Mouse (Mus musculus): ENCODE measurements around the gene Fam227b. TPM values are rescaled to one million over a fixed set of nuclear protein-coding genes. Genes with fewer than 3 reads are reported as not detected.

Fam227b gene
- polyA plus RNA-seq (2014; fragmentation: Nextera tagmentation; extraction: Ambion mirVana) = not detected in 2 replicates

DNA sequence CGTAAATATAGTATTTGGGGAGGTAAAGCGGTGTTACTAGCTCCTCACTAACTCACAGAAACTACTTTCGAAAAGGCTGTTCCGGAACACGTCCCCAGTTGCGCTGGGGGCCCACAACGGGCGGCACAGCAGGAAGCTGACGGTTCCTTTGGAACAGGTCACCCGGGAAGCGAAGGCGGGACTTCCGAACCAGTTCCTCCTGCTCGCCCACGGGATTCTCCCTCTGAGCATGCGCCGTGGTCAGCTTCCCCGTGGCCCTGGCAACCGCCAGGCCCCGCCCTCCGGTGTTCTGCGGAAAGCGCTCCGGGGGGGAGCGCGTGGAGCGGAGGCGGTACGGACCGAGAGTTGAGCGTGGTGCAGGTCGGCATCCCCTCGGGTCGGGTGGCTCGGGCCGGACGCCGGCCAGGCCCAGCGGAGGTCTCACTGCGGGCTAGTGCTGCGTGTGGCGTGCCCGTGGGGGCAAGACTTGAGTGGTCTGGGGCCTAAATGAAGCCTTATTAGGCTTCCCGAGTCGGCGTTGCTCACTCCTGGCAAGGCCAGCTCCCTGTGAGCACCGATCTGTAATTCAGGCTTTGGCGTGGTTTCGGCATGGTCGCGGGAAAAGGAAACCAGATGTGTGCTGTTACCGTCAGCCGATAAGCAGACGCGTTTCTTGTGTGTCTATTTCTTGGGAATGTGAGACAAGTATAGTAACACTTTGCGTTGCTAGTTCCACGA, at the start of gene Fam227b, which contains the start of gene Dtwd1:
Fam227b (minus strand) TSS at position 150 of the 717 bp plus-strand sequence.
Dtwd1 (plus strand) TSS at position 287 of the 717 bp plus-strand sequence.
- H3K27ac ChIP-seq (replicated peaks; ENCODE audit: low read depth, low read length) = peak within 1 kb of the TSS; percentile 75
- no peaks in the 10 kb centered on the region for H3K9me3 ChIP-seq (ENCODE audit: control insufficient read depth, low read length)
- peak within 1 kb of the TSS; percentile 90 for H3K9ac ChIP-seq (ENCODE audit: low read length)
- peaks cover 2% of the 10 kb centered on the region; the same call in 1 of the 2 replicates for H3K36me3 ChIP-seq (ENCODE audit: control insufficient read depth, insufficient read depth, low read length)
- H3K4me3 ChIP-seq (ENCODE audit: low read depth, low read length) = peak within 1 kb of the TSS; percentile 71
- DNase-seq (ENCODE audit: low spot score) (peak; percentile 98), ATAC-seq (ENCODE audit: insufficient number of reproducible peaks, low FRiP score, low TSS enrichment, low read depth) (peak; percentile 99)
- WGBS = under 1% methylated on average over 57 of the region's 57 CpGs
- no peaks in the 10 kb centered on the region for H3K4me1 ChIP-seq (ENCODE audit: control insufficient read depth, insufficient read depth, low read length)
- H3K4me2 ChIP-seq (ENCODE audit: low read depth, severe bottlenecking) = peak within 1 kb of the TSS; percentile 33
- no peaks in the 10 kb centered on the region for H3K27me3 ChIP-seq (ENCODE audit: control insufficient read depth, insufficient read depth, low read length)

- H3K27ac ChIP-seq (replicated peaks; ENCODE audit: low read depth, low read length) = no peak overlapping the region
- H3K4me2 ChIP-seq (ENCODE audit: low read depth, severe bottlenecking) = no peak overlapping the region
- no peak overlapping the region for H3K4me3 ChIP-seq (ENCODE audit: low read depth, low read length)
- 79% methylated on average over 3 of the region's 3 CpGs for WGBS
- H3K4me1 ChIP-seq (ENCODE audit: control insufficient read depth, insufficient read depth, low read length) = no peaks in the 10 kb centered on the region
- no peaks in the 10 kb centered on the region for H3K36me3 ChIP-seq (ENCODE audit: control insufficient read depth, insufficient read depth, low read length)
- no peaks in the 10 kb centered on the region for H3K27me3 ChIP-seq (ENCODE audit: control insufficient read depth, insufficient read depth, low read length)
- no peak for DNase-seq (ENCODE audit: low spot score)
- no peak overlapping the region for H3K9ac ChIP-seq (ENCODE audit: low read length)
- no peaks in the 10 kb centered on the region for H3K9me3 ChIP-seq (ENCODE audit: control insufficient read depth, low read length)
- no peak for ATAC-seq (ENCODE audit: insufficient number of reproducible peaks, low FRiP score, low TSS enrichment, low read depth)
These were observed 47.2 kb upstream of the Fam227b start for GRCm38 (mm10) chr2:126198971-126199370.

DNA sequence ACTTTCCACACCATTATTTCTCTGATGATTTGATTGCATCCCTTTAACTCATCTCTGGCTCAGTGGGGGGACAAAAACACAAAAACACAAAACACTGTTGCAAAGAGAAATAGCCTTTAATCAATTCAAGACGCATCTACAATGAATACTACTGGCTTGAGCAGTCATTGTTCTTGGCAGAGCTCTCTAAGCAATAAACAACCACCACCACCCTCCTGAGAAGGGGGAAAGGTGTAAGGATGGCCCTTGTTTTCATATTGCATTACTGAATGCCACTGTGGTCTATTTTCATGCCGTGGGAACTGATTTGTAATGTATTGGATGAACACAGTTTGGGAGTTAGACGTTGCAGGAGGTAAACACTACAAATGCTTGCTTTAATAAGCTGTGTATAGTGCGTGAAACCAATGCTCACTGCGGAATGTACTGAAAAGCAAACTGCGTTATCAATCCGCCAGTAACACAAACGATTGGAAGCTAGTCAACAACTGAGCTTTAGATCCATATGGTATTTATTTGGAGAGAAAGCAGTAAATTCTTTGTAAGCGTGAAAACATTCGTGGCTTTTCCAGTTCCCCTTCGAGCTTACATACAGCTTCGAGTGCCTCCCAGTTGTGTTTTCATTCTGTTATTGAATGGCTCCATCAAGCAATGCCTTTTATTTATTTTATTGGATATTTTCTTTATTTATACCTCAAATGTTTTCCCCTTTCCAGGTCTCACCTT, 44.0 kb upstream of the Fam227b start:
- H3K27ac ChIP-seq (replicated peaks; ENCODE audit: low read depth, low read length) = no peak overlapping the region
- ATAC-seq (ENCODE audit: insufficient number of reproducible peaks, low FRiP score, low TSS enrichment, low read depth) = no peak
- H3K4me1 ChIP-seq (ENCODE audit: control insufficient read depth, insufficient read depth, low read length) = no peaks in the 10 kb centered on the region
- H3K9ac ChIP-seq (ENCODE audit: low read length) = no peak overlapping the region
- DNase-seq (ENCODE audit: low spot score) = no peak
- no peaks in the 10 kb centered on the region for H3K36me3 ChIP-seq (ENCODE audit: control insufficient read depth, insufficient read depth, low read length)
- no peaks in the 10 kb centered on the region for H3K27me3 ChIP-seq (ENCODE audit: control insufficient read depth, insufficient read depth, low read length)
- H3K4me2 ChIP-seq (ENCODE audit: low read depth, severe bottlenecking) = no peak overlapping the region
- H3K4me3 ChIP-seq (ENCODE audit: low read depth, low read length) = no peak overlapping the region
- no peaks in the 10 kb centered on the region for H3K9me3 ChIP-seq (ENCODE audit: control insufficient read depth, low read length)
- 55% methylated on average over 12 of the region's 12 CpGs for WGBS

DNA sequence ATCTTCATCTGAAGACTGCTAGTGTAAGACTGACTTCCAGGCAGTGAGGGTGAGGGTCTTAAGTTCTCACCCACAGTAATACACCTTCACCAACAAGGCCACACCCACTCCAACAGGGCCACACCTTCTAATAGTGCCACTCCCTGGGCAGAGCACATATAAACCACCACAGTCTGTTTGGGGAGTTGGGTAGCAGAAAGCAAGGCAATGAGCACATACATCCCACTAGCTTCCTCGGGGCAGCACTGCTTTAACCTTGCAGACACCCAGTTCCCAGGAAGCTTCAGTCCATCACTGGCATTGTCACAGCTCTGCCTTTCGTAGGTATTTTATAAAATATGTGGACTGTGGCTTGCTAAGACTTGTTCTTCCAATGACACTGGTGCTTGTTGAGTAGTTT, 40.3 kb upstream of the Fam227b start:
- Histone ChIP-seq H3K27ac (replicated peaks; ENCODE audit: low read depth, low read length) (no peak overlapping the region), H3K9me3 (ENCODE audit: control insufficient read depth, low read length) (no peaks in the 10 kb centered on the region), H3K27me3 (ENCODE audit: control insufficient read depth, insufficient read depth, low read length) (no peaks in the 10 kb centered on the region), H3K4me3 (ENCODE audit: low read depth, low read length) (no peak overlapping the region), H3K4me2 (ENCODE audit: low read depth, severe bottlenecking) (no peak overlapping the region), H3K4me1 (ENCODE audit: control insufficient read depth, insufficient read depth, low read length) (no peaks in the 10 kb centered on the region), H3K36me3 (ENCODE audit: control insufficient read depth, insufficient read depth, low read length) (no peaks in the 10 kb centered on the region), H3K9ac (ENCODE audit: low read length) (no peak overlapping the region)
- 89% methylated on average over 2 of the region's 2 CpGs for WGBS
- ATAC-seq (ENCODE audit: insufficient number of reproducible peaks, low FRiP score, low TSS enrichment, low read depth) (no peak), DNase-seq (ENCODE audit: low spot score) (no peak)

GRCm38 (mm10) chr2:126191306-126191705, 39.5 kb upstream of the Fam227b start:
- Histone ChIP-seq H3K4me2 (ENCODE audit: low read depth, severe bottlenecking) (no peak overlapping the region), H3K4me1 (ENCODE audit: control insufficient read depth, insufficient read depth, low read length) (no peaks in the 10 kb centered on the region), H3K36me3 (ENCODE audit: control insufficient read depth, insufficient read depth, low read length) (no peaks in the 10 kb centered on the region), H3K4me3 (ENCODE audit: low read depth, low read length) (no peak overlapping the region), H3K27me3 (ENCODE audit: control insufficient read depth, insufficient read depth, low read length) (no peaks in the 10 kb centered on the region), H3K9ac (ENCODE audit: low read length) (no peak overlapping the region), H3K27ac (replicated peaks; ENCODE audit: low read depth, low read length) (no peak overlapping the region), H3K9me3 (ENCODE audit: control insufficient read depth, low read length) (no peaks in the 10 kb centered on the region)
- ATAC-seq (ENCODE audit: insufficient number of reproducible peaks, low FRiP score, low TSS enrichment, low read depth) = no peak
- WGBS = 86% methylated on average over 4 of the region's 4 CpGs
- no peak for DNase-seq (ENCODE audit: low spot score)

- H3K4me1 ChIP-seq (ENCODE audit: control insufficient read depth, insufficient read depth, low read length) = no peaks in the 10 kb centered on the region
- no peaks in the 10 kb centered on the region for H3K9me3 ChIP-seq (ENCODE audit: control insufficient read depth, low read length)
- H3K9ac ChIP-seq (ENCODE audit: low read length) = no peak overlapping the region
- no peak overlapping the region for H3K4me3 ChIP-seq (ENCODE audit: low read depth, low read length)
- H3K27me3 ChIP-seq (ENCODE audit: control insufficient read depth, insufficient read depth, low read length) = no peaks in the 10 kb centered on the region
- no peaks in the 10 kb centered on the region for H3K36me3 ChIP-seq (ENCODE audit: control insufficient read depth, insufficient read depth, low read length)
- DNase-seq (ENCODE audit: low spot score) (no peak), ATAC-seq (ENCODE audit: insufficient number of reproducible peaks, low FRiP score, low TSS enrichment, low read depth) (no peak)
- no peak overlapping the region for H3K4me2 ChIP-seq (ENCODE audit: low read depth, severe bottlenecking)
- 88% methylated on average over 1 of the region's 1 CpGs for WGBS
- H3K27ac ChIP-seq (replicated peaks; ENCODE audit: low read depth, low read length) = no peak overlapping the region
These were observed 19.6 kb upstream of the Fam227b start for GRCm38 (mm10) chr2:126171427-126171826.

- 0 out of 2 replicates have a peak, but pooled peaks cover under 1% of the 10 kb centered on the region for H3K36me3 ChIP-seq (ENCODE audit: control insufficient read depth, insufficient read depth, low read length)
- no peak overlapping the region for H3K9ac ChIP-seq (ENCODE audit: low read length)
- DNase-seq (ENCODE audit: low spot score) (no peak), ATAC-seq (ENCODE audit: insufficient number of reproducible peaks, low FRiP score, low TSS enrichment, low read depth) (no peak)
- H3K4me2 ChIP-seq (ENCODE audit: low read depth, severe bottlenecking) = no peak overlapping the region
- H3K27me3 ChIP-seq (ENCODE audit: control insufficient read depth, insufficient read depth, low read length) = no peaks in the 10 kb centered on the region
- WGBS = 81% methylated on average over 8 of the region's 8 CpGs
- no peaks in the 10 kb centered on the region for H3K4me1 ChIP-seq (ENCODE audit: control insufficient read depth, insufficient read depth, low read length)
- H3K9me3 ChIP-seq (ENCODE audit: control insufficient read depth, low read length) = no peaks in the 10 kb centered on the region
- H3K27ac ChIP-seq (replicated peaks; ENCODE audit: low read depth, low read length) = no peak overlapping the region
- H3K4me3 ChIP-seq (ENCODE audit: low read depth, low read length) = no peak overlapping the region
These were observed 15.2 kb upstream of the Fam227b start for GRCm38 (mm10) chr2:126166848-126167617.

DNA sequence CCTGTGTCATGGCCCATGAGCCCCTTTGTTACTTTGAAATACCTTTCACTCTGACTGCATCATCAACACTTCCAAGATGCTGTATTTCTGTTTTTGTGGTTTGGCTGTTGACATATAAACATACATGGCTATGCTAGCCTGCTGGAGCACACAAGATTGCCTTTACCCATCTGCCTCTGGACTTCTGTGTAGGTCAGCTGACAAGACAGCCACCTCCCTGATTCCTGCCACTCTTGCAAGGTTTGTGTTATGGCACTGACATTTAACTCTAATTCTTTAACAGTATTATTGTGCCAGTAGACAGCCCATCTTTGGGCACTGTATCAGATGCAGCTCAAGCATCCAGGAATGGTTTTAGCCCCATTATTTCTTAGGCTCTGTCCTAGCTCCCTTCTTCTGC, 14.5 kb upstream of the Fam227b start:
- Histone ChIP-seq H3K4me3 (ENCODE audit: low read depth, low read length) (no peak overlapping the region), H3K4me2 (ENCODE audit: low read depth, severe bottlenecking) (no peak overlapping the region), H3K9me3 (ENCODE audit: control insufficient read depth, low read length) (no peaks in the 10 kb centered on the region), H3K4me1 (ENCODE audit: control insufficient read depth, insufficient read depth, low read length) (no peaks in the 10 kb centered on the region), H3K9ac (ENCODE audit: low read length) (no peak overlapping the region), H3K27me3 (ENCODE audit: control insufficient read depth, insufficient read depth, low read length) (no peaks in the 10 kb centered on the region), H3K27ac (replicated peaks; ENCODE audit: low read depth, low read length) (no peak overlapping the region), H3K36me3 (ENCODE audit: control insufficient read depth, insufficient read depth, low read length) (0 out of 2 replicates have a peak, but pooled peaks cover 2% of the 10 kb centered on the region)
- DNase-seq (ENCODE audit: low spot score) (no peak), ATAC-seq (ENCODE audit: insufficient number of reproducible peaks, low FRiP score, low TSS enrichment, low read depth) (no peak)

Data from limb, embryonic 11.5 days (tissue).